Mouse (Mus musculus) lung, postnatal 0 days (tissue): ENCODE results near the gene Guca1b.
A peak's percentile ranks its signal among the peaks of the same experiment; 100 is the strongest.

Experiments
- CTCF ChIP-seq: IDR thresholded peaks from 2 replicates; pipeline ENCODE4 v1.5.1; 2016; ENCODE audit warnings: antibody characterized with exemption, mild to moderate bottlenecking
- EP300 ChIP-seq: IDR thresholded peaks from 2 replicates; pipeline ENCODE4 v1.6.1; 2016; ENCODE audit warnings: antibody characterized with exemption, mild to moderate bottlenecking, control low read depth

- TF ChIP-seq CTCF = peak; percentile 37; the same call in 1 of the 2 replicates
- TF ChIP-seq EP300 = no peak
Measured at GRCm38 (mm10) chr17:47442271-47442670, 57.1 kb downstream of the Guca1b start.
